Mouse (Mus musculus) E14TG2a.4 (cell line): ENCODE results near the gene Gm21887.
"Not testable (repeated sequence)": the region's sequence is repeated elsewhere in the genome, so short reads cannot be mapped to it uniquely, and the experiment has no call there.

Experiments used
- CTCF ChIP-seq: conservative IDR thresholded peaks from 2 replicates; pipeline ENCODE4 v1.5.1; 2014; ENCODE audit warnings: low read length
- POU5F1 ChIP-seq: IDR thresholded peaks from 2 replicates; pipeline ENCODE4 v1.6.1; 2014; ENCODE audit warnings: low read length, borderline replicate concordance

GRCm38 (mm10) chrX:169974974-169975373 lies 34.5 kb upstream of the Gm21887 start:
- not testable (repeated sequence) for TF ChIP-seq CTCF, POU5F1
